Mouse (Mus musculus): ENCODE data around the gene Mylk4. TPM values are rescaled to one million over a fixed set of nuclear protein-coding genes. Genes with fewer than 3 reads are reported as not detected.
A peak's percentile ranks its signal among the peaks of the same experiment; 100 is the strongest.

The Mylk4 gene
- polyA plus RNA-seq, 1 experiment from 2014 or later = 0.34 TPM

- Histone ChIP-seq H3K9me3 (ENCODE audit: low read length) (no peaks in the 10 kb centered on the region), H3K4me2 (replicated peaks; ENCODE audit: low read depth, low read length) (no peak overlapping the region), H3K27me3 (ENCODE audit: insufficient read depth, low read length) (no peaks in the 10 kb centered on the region), H3K9ac (replicated peaks; ENCODE audit: low read length) (no peak overlapping the region), H3K27ac (ENCODE audit: low read length) (no peak overlapping the region), H3K4me3 (ENCODE audit: low read length) (no peak overlapping the region), H3K4me1 (ENCODE audit: insufficient read depth, low read length) (0 out of 2 replicates have a peak, but pooled peaks cover 2% of the 10 kb centered on the region), H3K36me3 (ENCODE audit: insufficient read depth, low read length) (no peaks in the 10 kb centered on the region)
- ATAC-seq (ENCODE audit: low FRiP score, low TSS enrichment) = no peak
- WGBS = 12% methylated on average over 4 of the region's 4 CpGs
Measured at GRCm38 (mm10) chr13:32768104-32768503, 15.7 kb downstream of the Mylk4 start.

- Histone ChIP-seq H3K36me3 (ENCODE audit: insufficient read depth, low read length) (no peaks in the 10 kb centered on the region), H3K9me3 (ENCODE audit: low read length) (no peaks in the 10 kb centered on the region), H3K27me3 (ENCODE audit: insufficient read depth, low read length) (no peaks in the 10 kb centered on the region), H3K9ac (replicated peaks; ENCODE audit: low read length) (no peak overlapping the region), H3K4me3 (ENCODE audit: low read length) (no peak overlapping the region), H3K4me2 (replicated peaks; ENCODE audit: low read depth, low read length) (no peak overlapping the region), H3K4me1 (ENCODE audit: insufficient read depth, low read length) (no peaks in the 10 kb centered on the region), H3K27ac (ENCODE audit: low read length) (no peak overlapping the region)
- ATAC-seq (ENCODE audit: low FRiP score, low TSS enrichment) = no peak
- 48% methylated on average over 7 of the region's 7 CpGs for WGBS
Measured at GRCm38 (mm10) chr13:32764448-32764847, 19.3 kb downstream of the Mylk4 start.

- H3K4me3 ChIP-seq (ENCODE audit: low read length) = no peak overlapping the region
- H3K4me2 ChIP-seq (replicated peaks; ENCODE audit: low read depth, low read length) = no peak overlapping the region
- H3K9ac ChIP-seq (replicated peaks; ENCODE audit: low read length) = no peak overlapping the region
- ATAC-seq (ENCODE audit: low FRiP score, low TSS enrichment) = no peak
- H3K4me1 ChIP-seq (ENCODE audit: insufficient read depth, low read length) = no peaks in the 10 kb centered on the region
- no peaks in the 10 kb centered on the region for H3K36me3 ChIP-seq (ENCODE audit: insufficient read depth, low read length)
- no peaks in the 10 kb centered on the region for H3K27me3 ChIP-seq (ENCODE audit: insufficient read depth, low read length)
- H3K9me3 ChIP-seq (ENCODE audit: low read length) = no peaks in the 10 kb centered on the region
- no peak overlapping the region for H3K27ac ChIP-seq (ENCODE audit: low read length)
- 82% methylated on average over 3 of the region's 3 CpGs for WGBS
Measured at GRCm38 (mm10) chr13:32763141-32763540, 20.6 kb downstream of the Mylk4 start.

GRCm38 (mm10) chr13:32760795-32761194, 23.0 kb downstream of the Mylk4 start:
- Histone ChIP-seq H3K4me3 (ENCODE audit: low read length) (no peak overlapping the region), H3K4me2 (replicated peaks; ENCODE audit: low read depth, low read length) (no peak overlapping the region), H3K4me1 (ENCODE audit: insufficient read depth, low read length) (no peaks in the 10 kb centered on the region), H3K9ac (replicated peaks; ENCODE audit: low read length) (no peak overlapping the region), H3K9me3 (ENCODE audit: low read length) (no peaks in the 10 kb centered on the region), H3K27ac (ENCODE audit: low read length) (no peak overlapping the region), H3K36me3 (ENCODE audit: insufficient read depth, low read length) (no peaks in the 10 kb centered on the region), H3K27me3 (ENCODE audit: insufficient read depth, low read length) (no peaks in the 10 kb centered on the region)
- ATAC-seq (ENCODE audit: low FRiP score, low TSS enrichment) = no peak
- WGBS = 68% methylated on average over 2 of the region's 2 CpGs

GRCm38 (mm10) chr13:32759036-32759435, 24.7 kb downstream of the Mylk4 start:
- Histone ChIP-seq H3K4me3 (ENCODE audit: low read length) (no peak overlapping the region), H3K4me1 (ENCODE audit: insufficient read depth, low read length) (no peaks in the 10 kb centered on the region), H3K27me3 (ENCODE audit: insufficient read depth, low read length) (no peaks in the 10 kb centered on the region), H3K36me3 (ENCODE audit: insufficient read depth, low read length) (no peaks in the 10 kb centered on the region), H3K9me3 (ENCODE audit: low read length) (no peaks in the 10 kb centered on the region), H3K9ac (replicated peaks; ENCODE audit: low read length) (no peak overlapping the region), H3K27ac (ENCODE audit: low read length) (no peak overlapping the region), H3K4me2 (replicated peaks; ENCODE audit: low read depth, low read length) (no peak overlapping the region)
- no peak for ATAC-seq (ENCODE audit: low FRiP score, low TSS enrichment)
- WGBS = 36% methylated on average over 4 of the region's 4 CpGs

- H3K9me3 ChIP-seq (ENCODE audit: low read length) = no peaks in the 10 kb centered on the region
- WGBS = 5% methylated on average over 4 of the region's 4 CpGs
- H3K27ac ChIP-seq (ENCODE audit: low read length) = peak overlapping the region; percentile 80
- no peak overlapping the region for H3K4me2 ChIP-seq (replicated peaks; ENCODE audit: low read depth, low read length)
- H3K4me3 ChIP-seq (ENCODE audit: low read length) = no peak overlapping the region
- H3K36me3 ChIP-seq (ENCODE audit: insufficient read depth, low read length) = no peaks in the 10 kb centered on the region
- H3K27me3 ChIP-seq (ENCODE audit: insufficient read depth, low read length) = no peaks in the 10 kb centered on the region
- peak; percentile 91 for ATAC-seq (ENCODE audit: low FRiP score, low TSS enrichment)
- H3K4me1 ChIP-seq (ENCODE audit: insufficient read depth, low read length) = peaks cover 16% of the 10 kb centered on the region
- no peak overlapping the region for H3K9ac ChIP-seq (replicated peaks; ENCODE audit: low read length)
Measured at GRCm38 (mm10) chr13:32752066-32752657, 31.6 kb downstream of the Mylk4 start.

GRCm38 (mm10) chr13:32750507-32750906, 33.2 kb downstream of the Mylk4 start:
- no peak overlapping the region for H3K27ac ChIP-seq (ENCODE audit: low read length)
- H3K36me3 ChIP-seq (ENCODE audit: insufficient read depth, low read length) = no peaks in the 10 kb centered on the region
- 96% methylated on average over 1 of the region's 1 CpGs for WGBS
- no peaks in the 10 kb centered on the region for H3K9me3 ChIP-seq (ENCODE audit: low read length)
- peaks cover 16% of the 10 kb centered on the region for H3K4me1 ChIP-seq (ENCODE audit: insufficient read depth, low read length)
- no peak for ATAC-seq (ENCODE audit: low FRiP score, low TSS enrichment)
- H3K9ac ChIP-seq (replicated peaks; ENCODE audit: low read length) = no peak overlapping the region
- H3K27me3 ChIP-seq (ENCODE audit: insufficient read depth, low read length) = no peaks in the 10 kb centered on the region
- H3K4me2 ChIP-seq (replicated peaks; ENCODE audit: low read depth, low read length) = no peak overlapping the region
- no peak overlapping the region for H3K4me3 ChIP-seq (ENCODE audit: low read length)

GRCm38 (mm10) chr13:32748421-32748820, 35.3 kb downstream of the Mylk4 start:
- H3K36me3 ChIP-seq (ENCODE audit: insufficient read depth, low read length) = no peaks in the 10 kb centered on the region
- no peak overlapping the region for H3K9ac ChIP-seq (replicated peaks; ENCODE audit: low read length)
- peaks cover 16% of the 10 kb centered on the region for H3K4me1 ChIP-seq (ENCODE audit: insufficient read depth, low read length)
- no peak overlapping the region for H3K4me2 ChIP-seq (replicated peaks; ENCODE audit: low read depth, low read length)
- no peak overlapping the region for H3K27ac ChIP-seq (ENCODE audit: low read length)
- H3K4me3 ChIP-seq (ENCODE audit: low read length) = no peak overlapping the region
- no peak for ATAC-seq (ENCODE audit: low FRiP score, low TSS enrichment)
- H3K9me3 ChIP-seq (ENCODE audit: low read length) = no peaks in the 10 kb centered on the region
- WGBS = 49% methylated on average over 2 of the region's 2 CpGs
- H3K27me3 ChIP-seq (ENCODE audit: insufficient read depth, low read length) = no peaks in the 10 kb centered on the region

- Histone ChIP-seq H3K27ac (ENCODE audit: low read length) (no peak overlapping the region), H3K9ac (replicated peaks; ENCODE audit: low read length) (no peak overlapping the region), H3K4me1 (ENCODE audit: insufficient read depth, low read length) (no peaks in the 10 kb centered on the region), H3K9me3 (ENCODE audit: low read length) (no peaks in the 10 kb centered on the region), H3K4me3 (ENCODE audit: low read length) (no peak overlapping the region), H3K27me3 (ENCODE audit: insufficient read depth, low read length) (no peaks in the 10 kb centered on the region), H3K36me3 (ENCODE audit: insufficient read depth, low read length) (no peaks in the 10 kb centered on the region), H3K4me2 (replicated peaks; ENCODE audit: low read depth, low read length) (no peak overlapping the region)
- WGBS = 44% methylated on average over 7 of the region's 7 CpGs
- no peak for ATAC-seq (ENCODE audit: low FRiP score, low TSS enrichment)
Measured at GRCm38 (mm10) chr13:32741161-32741560, 42.6 kb downstream of the Mylk4 start.

- no peak overlapping the region for H3K4me2 ChIP-seq (replicated peaks; ENCODE audit: low read depth, low read length)
- no peaks in the 10 kb centered on the region for H3K27me3 ChIP-seq (ENCODE audit: insufficient read depth, low read length)
- H3K36me3 ChIP-seq (ENCODE audit: insufficient read depth, low read length) = no peaks in the 10 kb centered on the region
- no peak for ATAC-seq (ENCODE audit: low FRiP score, low TSS enrichment)
- no peaks in the 10 kb centered on the region for H3K9me3 ChIP-seq (ENCODE audit: low read length)
- H3K4me1 ChIP-seq (ENCODE audit: insufficient read depth, low read length) = no peaks in the 10 kb centered on the region
- no peak overlapping the region for H3K9ac ChIP-seq (replicated peaks; ENCODE audit: low read length)
- no peak overlapping the region for H3K4me3 ChIP-seq (ENCODE audit: low read length)
- no peak overlapping the region for H3K27ac ChIP-seq (ENCODE audit: low read length)
Measured at GRCm38 (mm10) chr13:32731283-32731682, 52.5 kb downstream of the Mylk4 start.

Measured in kidney, embryonic 16.5 days (tissue).